Mouse (Mus musculus) urinary bladder, postnatal 4 days (tissue): Measurements from ENCODE around the gene Tomm6.

ENCODE experiments used
- DNase-seq, 2 experiments: peaks; one replicate each; pipeline ENCODE4 v3.0.0; 2021 to 2022; ENCODE audit warnings: low spot score in 2 of 2

Gene Tomm6

DNA sequence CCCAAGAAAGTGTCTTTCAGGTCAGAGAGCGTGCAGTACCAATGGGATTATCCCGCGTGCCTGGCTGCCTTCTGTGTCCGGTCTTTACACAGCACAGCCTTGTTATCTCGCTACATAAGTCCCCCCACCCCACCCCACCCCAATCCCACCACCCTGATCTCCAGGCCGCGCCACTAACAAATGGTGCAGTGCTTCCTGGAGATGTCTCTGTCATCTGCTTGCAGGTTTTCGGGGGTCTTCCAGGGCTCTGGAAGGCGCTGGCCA lies at the start of gene Tomm6:
Tomm6 (minus strand) TSS at position 43 of the 264 bp plus-strand sequence.
- DNase-seq, result no peak

DNA sequence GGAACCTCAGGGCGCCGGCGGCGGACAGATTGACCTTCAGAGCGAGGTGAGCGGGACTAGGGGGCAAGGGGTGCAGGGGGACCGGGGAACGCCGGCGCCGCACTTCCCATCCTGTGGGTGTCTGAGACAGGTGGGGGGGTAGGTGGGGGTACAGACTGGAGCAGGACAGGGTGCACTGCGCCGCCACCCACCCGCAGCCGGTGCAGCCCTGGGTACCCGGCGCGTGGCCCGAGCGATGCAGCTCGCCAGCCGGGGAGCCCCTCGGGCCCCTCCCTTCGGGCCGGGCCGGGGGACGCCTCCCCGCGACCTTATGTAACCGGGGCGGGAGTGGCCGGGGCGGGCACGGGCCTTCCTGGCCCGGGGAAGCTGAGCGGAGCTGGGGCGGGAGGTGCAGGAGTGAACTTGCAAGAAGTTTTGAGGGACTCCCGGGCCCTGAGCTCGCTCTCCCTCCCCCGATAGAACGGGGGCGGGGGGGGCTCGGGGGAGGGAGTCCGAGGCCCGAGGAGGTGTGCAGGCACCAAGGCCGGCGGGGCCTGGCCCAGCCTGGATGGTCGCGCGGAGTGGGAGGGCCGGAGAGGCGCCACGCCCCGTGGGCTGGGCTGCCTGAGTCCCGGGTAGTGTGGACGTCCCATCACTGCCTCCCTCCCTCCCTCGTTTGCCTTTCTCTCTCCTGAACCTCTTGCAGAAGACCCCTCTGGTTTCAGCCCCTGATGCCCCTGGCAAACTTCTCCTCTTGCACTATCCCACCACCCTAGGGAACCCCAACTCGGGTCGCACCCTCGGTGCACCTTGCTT lies 49.3 kb upstream of the Tomm6 start:
- peak; percentile 87 to 88 for DNase-seq

DNA sequence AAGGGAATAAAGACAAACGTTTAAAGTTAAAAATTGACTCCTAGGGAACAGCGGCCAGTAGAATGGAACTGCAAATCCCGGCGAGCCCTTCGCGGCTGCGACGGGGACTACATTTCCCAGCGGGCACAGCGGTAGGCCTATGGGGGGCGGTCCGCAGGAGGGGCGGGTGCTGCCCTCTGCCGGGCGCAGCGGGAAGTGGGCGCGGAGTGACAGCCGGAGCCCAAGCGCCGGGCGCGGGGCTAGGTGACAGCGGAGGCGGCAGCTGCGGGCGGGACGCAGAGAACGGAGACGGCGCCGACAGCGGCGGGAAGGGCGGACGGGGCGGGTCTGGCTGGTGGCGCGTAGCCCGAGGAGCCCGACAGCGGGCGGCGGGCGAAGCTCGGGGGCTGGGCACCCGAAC lies 48.7 kb upstream of the Tomm6 start, which contains the start of gene Tfeb:
Tfeb (plus strand) TSS at position 175 of the 400 bp plus-strand sequence.
- peak; percentile 94 to 97 for DNase-seq

DNA sequence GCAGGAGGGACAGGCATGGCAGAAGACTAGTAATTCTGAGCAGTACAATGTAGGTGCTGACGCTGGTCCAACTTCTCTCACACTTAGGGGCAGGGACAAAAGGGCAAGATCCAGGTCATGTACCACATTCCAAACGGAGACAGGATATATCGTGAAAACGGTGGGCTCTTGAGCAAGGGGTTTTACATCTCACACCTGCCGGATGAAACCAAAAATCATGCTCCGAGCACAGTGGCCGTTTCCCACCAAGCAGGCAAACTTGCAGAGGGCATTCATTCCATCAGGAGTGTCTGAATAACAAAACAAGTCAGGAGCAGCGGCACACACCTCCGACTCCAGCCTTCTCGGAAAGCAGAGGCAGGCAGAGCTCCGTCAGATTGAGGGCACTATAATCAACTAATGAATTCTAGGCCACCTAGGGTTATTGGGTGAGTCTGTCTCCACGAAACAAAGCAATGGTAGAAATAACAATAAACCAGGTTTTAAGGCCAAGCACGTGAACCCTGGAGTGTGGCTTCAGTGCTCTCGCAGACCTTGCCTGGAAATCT lies 47.4 kb upstream of the Tomm6 start:
- DNase-seq, result no peak

DNA sequence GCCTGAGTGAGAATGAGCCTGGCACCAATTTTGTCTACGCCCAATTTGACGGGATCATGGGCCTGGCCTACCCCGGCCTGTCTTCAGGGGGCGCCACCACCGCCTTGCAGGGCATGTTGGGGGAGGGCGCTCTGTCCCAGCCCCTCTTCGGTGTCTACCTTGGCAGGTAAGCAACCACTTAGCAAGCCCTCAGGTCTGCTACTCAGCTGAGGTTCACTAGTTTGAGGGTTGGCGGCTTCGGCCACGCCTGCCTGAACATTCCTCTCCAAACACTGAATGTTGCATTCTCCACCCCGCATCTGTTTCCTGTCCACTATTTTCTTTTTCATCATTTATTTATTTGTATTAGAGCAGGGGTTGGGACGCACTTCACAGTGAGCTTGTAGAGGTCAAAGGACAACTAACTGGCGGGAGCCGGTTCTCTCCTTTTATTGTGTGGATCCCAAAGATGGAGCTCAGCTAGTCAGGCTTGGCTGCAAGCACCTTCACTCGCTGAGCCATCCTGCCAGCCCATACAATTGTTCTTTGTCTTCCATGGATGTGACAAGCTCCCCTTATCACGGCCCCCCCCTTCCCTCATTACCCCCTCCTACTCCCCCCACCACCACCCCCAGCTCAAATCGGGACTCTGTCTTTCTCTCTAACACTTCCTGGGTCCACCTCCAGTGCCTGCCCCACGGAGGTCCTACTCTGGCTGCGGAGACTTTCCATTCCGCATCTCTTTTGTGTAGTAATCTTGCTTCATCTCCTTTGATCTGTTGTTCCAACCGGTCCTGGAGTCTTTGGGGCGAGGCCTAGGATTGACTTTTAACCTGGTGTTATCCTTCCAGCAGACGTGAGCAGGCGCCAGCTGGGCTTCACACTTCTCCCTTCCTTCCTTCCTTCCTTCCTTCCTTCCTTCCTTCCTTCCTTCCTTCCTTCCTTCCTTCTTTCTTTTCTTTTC lies 42.7 kb upstream of the Tomm6 start:
- no peak for DNase-seq

DNA sequence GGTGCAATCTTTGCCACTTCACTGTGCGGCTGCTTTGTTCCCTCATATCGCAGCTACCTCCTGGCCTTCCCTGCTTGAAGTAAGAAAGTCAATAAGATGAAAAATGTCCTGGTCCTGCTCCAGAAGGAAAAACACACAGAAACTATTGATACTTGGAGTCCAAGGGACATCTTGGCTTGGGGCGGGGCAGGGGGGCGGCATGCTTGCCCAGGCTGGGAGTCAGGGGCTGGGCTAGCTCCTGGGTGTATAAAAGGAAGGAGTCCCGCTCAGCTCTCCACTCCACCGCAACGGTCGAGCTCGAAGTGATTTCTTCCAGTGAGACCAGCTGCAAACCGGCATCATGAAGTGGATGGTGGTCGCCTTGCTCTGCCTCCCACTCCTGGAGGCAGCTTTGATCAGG lies 38.4 kb upstream of the Tomm6 start, which contains the start of gene Pgc:
Pgc (plus strand) TSS at position 277 of the 400 bp plus-strand sequence.
- DNase-seq, result no peak

DNA sequence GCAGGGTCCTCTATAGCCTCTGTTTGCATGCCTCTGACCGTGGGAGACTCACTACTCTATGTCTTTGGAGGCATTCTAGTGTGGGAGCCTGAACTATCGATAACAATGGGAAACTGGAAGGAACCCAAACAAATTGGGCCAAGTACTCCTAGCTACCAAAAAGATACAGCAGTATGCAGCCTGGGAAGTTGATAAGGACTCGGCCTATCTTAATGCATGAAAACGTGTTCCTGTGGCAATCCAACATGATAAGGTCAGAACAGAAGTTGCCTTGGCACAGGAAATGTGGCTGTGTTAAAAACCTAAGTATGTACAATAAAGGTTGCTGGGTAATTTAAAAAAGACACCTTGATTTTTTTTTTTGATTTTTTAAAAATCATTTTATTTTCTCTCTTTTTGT lies 33.0 kb upstream of the Tomm6 start:
- no peak for DNase-seq

DNA sequence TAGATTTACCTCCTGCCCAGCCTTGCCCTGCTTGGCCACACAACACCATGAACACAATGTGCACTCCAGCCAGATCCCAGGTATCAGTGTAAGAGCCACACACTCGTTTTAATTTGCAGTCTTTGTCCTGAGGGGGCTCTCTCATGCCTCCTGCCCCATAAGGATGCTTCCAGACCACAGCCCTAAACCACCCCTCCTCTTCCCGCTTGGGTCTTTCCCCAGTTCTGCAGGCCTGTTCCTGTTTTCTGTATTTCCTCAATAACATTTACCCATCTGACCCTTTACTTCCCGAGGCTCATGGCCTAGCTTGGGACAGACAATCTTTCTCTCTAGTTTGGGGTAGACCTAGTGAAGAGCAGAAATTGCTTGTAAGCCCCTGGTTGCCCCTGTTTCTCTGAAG lies 26.9 kb upstream of the Tomm6 start:
- DNase-seq, result no peak

DNA sequence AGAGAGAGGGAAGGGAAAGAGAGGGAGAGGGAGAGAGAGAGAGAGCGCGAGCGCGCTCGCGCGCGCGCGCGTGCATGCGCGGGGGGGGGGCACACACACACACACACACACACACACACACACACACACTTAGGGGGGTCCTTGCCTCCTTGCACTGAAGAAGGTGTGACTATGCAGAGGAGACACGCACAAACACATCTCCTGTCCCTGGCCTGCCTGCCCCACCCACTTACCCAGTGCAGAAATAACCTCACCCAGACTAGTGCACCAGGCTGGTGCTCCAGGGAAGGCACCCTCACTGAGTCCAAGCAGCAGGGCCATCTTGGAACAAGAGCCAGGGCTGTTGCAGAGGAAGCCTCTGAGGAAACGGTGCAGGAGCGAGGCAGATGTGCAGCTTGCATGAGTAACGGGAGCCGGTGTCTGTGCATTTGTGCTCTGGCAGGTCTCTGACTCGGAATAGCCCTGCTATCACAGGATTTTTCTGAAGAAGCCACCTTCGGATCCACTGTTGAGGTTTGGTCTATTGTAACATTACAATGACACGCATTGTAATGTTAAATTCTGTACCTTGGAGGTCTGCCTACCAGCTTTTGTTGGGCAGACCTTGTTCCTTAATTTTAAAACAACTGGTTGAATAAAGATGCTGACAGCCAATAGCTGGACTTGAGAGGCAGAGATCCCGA lies 24.8 kb upstream of the Tomm6 start:
- DNase-seq, result no peak

DNA sequence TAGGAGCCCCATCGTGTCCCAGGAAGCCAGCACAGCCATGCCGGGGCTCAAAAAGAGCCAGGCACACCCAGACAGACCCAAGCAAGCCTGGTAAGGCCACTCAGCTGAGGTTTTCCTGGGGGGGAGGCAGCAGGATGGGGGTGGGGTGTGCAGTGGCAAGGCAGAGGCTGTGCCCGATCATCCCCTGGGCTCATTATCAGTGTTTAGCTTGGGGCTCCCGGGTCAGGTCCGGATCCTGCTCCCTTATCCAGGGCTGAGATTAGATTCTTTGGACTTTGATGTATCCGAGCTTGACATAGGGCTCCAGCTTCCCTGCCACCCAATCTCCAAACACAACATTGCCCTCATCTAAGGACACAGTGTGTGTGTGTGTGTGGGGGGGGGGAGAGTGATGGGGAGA lies 23.7 kb upstream of the Tomm6 start:
- DNase-seq, result no peak

DNA sequence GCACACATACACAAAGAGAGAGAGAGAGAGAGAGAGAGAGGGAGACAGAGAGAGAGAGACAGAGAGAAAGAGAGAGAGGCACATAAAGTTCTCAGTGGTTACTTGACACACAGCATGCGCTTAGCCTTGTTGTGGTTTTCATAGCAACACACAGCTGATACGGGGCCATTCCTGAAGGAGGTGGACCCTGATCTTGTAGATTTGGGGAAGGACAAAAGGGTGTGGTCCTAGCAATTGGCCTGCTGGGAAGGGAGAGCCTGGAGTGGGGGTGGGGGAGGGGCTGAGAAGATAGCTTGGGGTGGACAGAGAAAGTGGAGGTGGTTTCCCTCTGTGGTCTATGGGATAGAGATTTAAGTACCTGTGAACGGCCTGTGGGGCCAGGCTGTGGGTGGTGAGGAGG lies 21.9 kb upstream of the Tomm6 start:
- DNase-seq, result no peak

DNA sequence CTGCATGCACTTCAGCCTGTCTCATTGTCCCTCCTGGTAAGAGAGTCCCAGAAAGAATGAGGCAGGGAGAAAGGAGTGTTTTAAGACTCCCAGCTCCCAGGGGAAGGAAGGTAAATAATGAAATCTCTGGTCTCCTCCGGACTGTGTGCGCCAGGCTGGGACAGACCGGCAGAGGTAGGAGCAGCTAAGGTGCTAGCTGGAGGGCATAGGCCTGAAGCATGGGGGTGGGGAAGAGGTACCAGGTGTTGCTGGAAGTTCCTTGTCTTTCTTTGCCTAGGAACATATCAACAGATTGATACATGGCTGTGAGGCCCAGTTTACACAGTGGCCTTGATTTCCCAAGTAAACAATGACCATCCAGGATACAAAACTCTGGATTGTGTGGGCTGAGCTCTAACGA lies 20.8 kb upstream of the Tomm6 start:
- no peak for DNase-seq

DNA sequence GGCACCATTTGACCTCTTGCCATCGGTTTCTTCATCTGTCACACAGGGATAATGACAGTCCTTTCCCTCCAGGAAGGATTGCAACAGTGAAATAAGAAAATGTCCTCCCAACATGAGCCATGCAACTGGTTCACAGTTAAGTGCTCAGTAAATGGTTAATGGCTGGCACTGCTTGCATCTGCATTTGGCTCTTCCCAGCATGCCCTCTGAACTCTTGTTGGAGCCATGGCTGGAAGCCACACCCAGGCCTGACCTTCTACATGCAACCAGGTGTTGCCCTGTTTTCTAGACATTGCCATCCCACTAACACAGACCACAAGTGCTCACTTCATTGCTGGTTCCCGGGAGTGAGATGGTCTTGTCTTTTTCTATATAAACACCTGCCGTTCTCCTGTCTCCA lies 19.8 kb upstream of the Tomm6 start:
- DNase-seq, result no peak

DNA sequence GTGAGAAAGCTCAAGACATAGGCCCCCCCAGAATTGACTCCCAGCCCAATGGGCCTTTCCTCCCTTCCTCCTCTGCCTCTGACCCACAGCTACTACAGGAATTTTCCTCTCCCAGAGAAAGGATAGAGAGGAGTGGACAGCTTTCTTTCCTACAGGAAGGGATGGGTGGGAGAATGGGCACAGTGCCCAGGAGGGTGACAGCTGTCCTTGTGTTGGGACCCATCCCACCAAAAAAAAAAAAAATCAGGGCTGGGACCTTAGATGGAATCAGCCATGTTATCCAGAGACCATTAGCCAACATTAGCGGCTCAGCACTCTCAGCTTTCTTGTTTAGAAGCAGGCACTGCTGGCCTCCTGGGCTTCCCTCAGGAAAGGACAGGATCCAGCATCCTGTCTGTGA lies 18.0 kb upstream of the Tomm6 start:
- DNase-seq, result no peak

DNA sequence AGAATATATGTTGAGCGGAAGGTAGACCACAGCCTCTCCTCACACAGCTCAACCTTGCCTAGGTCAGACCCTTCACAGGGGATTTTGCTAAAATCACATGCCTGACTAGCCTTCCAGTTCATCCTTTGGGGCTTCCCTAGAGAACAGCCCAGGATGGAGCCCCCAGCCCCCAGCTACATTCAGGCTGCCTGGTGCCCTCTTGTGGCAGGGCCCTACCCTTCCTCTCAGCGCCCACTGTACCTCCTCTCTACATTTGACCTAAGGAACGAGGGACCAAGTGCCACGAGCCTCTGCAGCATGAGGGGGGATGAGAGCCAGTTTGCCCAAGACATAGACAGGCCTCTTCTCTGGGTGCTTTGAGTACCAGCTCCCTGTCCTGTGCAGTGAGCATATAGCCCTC lies 16.5 kb upstream of the Tomm6 start:
- DNase-seq, result no peak

DNA sequence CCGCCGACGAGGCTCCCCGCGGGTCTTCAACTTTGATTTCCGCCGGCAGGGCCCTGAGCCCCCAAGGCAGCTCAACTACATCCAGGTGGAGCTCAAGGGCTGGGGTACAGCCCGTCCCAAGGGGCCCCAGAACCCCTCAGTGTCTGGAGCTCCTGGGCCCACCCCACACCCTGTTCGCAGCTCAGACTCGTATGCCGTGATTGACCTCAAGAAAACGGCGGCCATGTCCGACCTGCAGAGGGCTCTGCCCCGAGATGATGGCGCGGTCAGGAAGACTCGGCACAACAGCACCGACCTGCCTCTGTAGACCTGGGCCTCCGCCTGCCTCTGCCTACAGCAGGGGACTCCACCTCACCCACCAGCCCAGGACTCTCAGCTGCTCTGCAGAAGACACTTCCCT lies 15.4 kb upstream of the Tomm6 start:
- no peak for DNase-seq

DNA sequence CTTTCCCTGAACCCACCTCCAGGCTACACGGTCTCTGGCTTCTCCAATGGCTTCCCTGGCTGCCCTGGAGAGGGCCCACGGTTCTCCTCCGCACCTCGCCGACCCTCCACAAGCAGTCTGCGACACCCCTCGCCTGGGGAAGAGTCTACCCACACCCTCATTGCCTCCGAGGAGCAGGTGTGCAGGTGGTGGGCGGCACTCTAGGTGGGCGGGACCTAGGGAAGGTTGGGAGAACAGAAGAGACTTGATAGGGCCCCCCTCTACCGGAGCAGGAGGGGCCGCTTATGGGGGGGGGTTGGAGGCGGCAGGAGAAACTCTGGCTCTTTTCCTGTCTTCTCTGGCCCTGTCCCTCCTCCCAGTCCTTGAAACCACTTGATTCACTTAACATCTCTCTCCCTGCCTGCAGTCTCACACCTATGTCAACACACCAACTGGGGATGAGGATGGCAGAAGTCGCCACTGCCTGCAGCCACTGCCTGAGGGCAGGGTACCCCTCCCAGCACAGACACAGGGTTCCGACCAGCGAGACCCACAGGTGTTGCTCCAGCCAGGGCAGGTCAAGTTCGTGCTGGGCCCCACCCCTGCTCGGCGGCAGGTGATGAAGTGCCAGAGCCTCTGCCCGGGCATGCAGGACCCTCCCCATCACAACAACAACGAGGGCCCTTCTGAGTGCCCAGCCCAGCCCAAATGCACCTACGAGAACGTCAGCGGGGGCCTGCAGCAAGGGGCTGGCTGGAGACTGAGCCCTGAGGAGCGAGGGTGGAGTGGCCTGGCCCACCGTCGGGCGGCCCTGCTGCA lies 14.6 kb upstream of the Tomm6 start:
- no peak for DNase-seq

DNA sequence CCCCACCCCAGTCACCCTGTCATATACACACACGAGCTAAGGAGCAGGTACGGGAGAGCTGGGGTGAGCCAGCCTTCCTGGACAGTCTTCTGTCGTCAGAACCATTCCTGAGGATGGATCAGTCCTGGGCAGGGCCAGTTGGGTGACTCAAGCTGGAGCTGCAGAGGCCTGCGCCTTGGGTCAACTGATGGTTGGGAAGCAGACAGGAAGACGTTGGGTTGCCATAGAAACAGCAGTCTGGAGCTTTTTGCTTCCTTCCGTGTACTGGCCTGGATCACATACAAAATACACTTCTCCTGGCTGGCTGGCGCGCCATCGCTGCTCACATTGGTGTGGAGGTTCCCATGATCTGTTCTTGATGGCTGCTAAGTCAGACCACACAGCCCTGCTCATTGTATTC lies 13.6 kb upstream of the Tomm6 start:
- DNase-seq, result no peak

DNA sequence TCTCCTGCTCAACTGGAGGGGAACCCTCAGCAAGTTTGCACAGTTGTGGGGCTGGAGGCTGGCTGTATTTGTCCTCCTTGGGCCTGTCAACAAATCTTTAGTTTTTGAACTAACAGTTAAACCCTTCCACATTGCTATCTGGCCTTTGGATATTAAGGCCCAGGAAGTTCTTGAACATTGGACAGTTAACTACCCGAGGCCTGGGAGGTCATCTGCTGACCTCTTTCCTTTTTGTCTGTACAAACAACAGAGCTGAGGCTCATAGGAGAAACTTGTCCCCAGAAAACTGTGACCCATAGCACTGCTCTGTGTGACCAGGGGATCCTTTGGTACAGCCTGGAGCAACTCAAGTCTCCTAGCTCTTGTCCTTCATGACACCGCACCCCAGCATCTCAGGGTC lies 10.9 kb upstream of the Tomm6 start:
- no peak for DNase-seq

DNA sequence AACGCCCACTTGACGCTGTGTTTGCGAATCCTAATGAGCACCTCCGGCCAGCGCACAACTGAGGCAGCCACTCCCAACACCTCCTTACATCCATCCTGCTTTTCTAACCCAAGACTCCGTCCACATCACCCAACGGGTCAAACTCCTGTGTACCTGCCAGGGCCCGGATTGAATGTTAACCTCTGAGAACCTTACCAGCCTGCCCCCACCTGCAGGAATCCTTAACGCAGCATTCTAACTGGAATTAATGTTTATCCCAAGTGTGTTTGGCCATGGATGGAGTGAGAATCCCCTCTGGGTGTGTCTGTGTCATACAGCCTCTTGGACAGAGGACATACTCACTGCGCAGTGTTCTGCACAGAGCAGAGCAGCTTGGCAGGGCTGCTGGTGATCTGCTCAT lies 10.0 kb upstream of the Tomm6 start:
- DNase-seq, result no peak

DNA sequence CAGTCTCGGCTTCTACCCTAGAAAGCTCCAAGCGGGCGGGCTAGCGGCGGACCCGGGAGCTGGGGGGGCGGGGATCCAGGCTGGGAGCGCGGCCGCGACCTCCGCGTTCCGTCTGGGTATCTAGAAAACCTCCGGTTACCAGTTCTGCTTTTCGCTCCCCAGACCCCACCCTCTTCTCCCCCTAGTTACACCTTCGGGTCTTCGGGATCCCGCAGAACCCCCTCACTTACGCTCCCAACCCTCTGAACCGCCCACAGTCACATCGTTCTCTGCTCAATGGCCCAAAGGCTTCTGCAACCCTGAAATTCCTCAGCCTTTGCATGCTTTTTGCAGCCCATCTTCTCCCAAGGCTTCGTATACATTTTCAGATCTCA lies 7.1 kb upstream of the Tomm6 start:
- DNase-seq, result no peak
